Mouse (Mus musculus): ENCODE data around the gene Olfr1128. TPM values are rescaled to one million over a fixed set of nuclear protein-coding genes. Genes with fewer than 3 reads are reported as not detected.
"Not testable (repeated sequence)": the region's sequence is repeated elsewhere in the genome, so short reads cannot be mapped to it uniquely, and the experiment has no call there.

The Olfr1128 gene
- not detected in 2 replicates for polyA plus RNA-seq (2014; fragmentation: Nextera tagmentation; extraction: Ambion mirVana)

DNA sequence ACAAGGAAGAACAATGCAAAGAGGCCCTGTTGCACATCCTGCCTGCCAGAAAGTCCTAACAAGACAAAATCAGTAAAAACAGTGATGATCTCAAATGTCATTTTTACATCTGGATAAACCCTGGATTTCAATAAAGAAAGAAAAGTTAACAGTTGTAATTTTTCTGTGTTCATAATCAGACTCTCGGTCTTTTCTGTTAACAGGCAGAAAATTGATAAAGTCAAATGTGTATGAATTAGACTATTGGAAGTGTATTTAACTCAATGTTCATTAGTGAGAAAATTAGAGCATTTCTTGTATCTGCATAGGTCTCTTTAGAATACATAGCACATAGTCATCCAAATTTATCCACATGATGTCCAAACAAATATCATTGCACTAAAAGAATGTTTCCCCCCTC, at the start of gene Olfr1128:
Gene Olfr1128, minus strand, starts transcription at position 101 of the 400 bp plus-strand sequence.
- WGBS = 94% methylated on average over 1 of the region's 1 CpGs
- Histone ChIP-seq H3K9ac (ENCODE audit: low read length) (no peak within 1 kb of the TSS), H3K27ac (ENCODE audit: low read depth, low read length) (no peak within 1 kb of the TSS), H3K4me1 (ENCODE audit: control insufficient read depth, insufficient read depth, low read length) (no peaks in the 10 kb centered on the region), H3K9me3 (replicated peaks; ENCODE audit: control insufficient read depth, low read length) (no peaks in the 10 kb centered on the region), H3K4me3 (ENCODE audit: low read depth, low read length) (no peak within 1 kb of the TSS), H3K27me3 (replicated peaks; ENCODE audit: control insufficient read depth, insufficient read depth, low read length) (no peaks in the 10 kb centered on the region), H3K4me2 (ENCODE audit: low read length) (no peak within 1 kb of the TSS), H3K36me3 (ENCODE audit: control insufficient read depth, insufficient read depth, low read length) (no peaks in the 10 kb centered on the region)
- DNase-seq (ENCODE audit: low spot score) = no peak
- ATAC-seq = no peak

DNA sequence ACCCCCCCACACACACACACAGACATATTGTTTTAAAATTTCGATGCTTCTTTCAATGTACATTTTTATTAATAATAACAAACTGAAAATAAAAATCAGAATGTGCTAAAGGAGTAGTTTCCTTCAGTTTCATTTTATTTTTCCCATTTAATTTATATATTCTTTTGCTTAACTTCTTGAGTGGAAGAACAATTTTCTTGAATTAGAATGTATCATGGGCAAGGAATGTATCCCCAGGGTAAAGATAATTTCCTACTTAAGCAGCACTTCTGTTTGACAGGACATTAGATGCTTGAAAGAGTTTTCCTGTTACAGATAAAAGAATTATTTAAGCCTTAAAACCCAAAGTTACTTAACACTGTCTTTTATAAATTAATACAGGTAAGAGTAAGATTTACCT, 28.3 kb upstream of the Olfr1128 start, which contains the start of gene Olfr1129:
Gene Olfr1129, plus strand, starts transcription at position 301 of the 400 bp plus-strand sequence.
- H3K4me2 ChIP-seq (ENCODE audit: low read length); H3K36me3 ChIP-seq (ENCODE audit: control insufficient read depth, insufficient read depth, low read length); H3K9me3 ChIP-seq (replicated peaks; ENCODE audit: control insufficient read depth, low read length); DNase-seq (ENCODE audit: low spot score); H3K27me3 ChIP-seq (replicated peaks; ENCODE audit: control insufficient read depth, insufficient read depth, low read length); H3K4me3 ChIP-seq (ENCODE audit: low read depth, low read length); H3K9ac ChIP-seq (ENCODE audit: low read length); H3K27ac ChIP-seq (ENCODE audit: low read depth, low read length); ATAC-seq; H3K4me1 ChIP-seq (ENCODE audit: control insufficient read depth, insufficient read depth, low read length): not testable (repeated sequence)
- 82% methylated on average over 1 of the region's 1 CpGs for WGBS

DNA sequence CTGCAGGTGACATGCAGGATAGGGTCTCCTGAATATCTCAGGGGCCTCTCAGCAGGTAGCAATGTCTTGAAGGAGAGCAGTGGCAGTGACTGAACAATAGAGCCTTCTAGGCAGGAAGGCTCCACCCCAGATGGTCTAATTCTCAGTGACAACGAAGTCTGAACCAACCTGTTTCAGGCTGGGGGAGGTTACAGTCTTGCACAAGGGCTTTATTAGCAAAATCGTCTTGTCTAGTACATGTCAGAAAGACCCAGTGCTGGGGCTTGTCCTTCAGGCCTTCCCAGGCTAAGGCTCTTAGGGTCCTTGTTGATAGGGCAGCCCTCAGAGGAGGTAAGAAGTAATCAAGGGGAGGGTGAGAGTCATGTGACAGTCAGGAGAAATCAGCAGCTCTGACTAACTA, 10.5 kb downstream of the Olfr1128 start:
- H3K4me3 ChIP-seq (ENCODE audit: low read depth, low read length) = no peak overlapping the region
- DNase-seq (ENCODE audit: low spot score) = no peak
- H3K36me3 ChIP-seq (ENCODE audit: control insufficient read depth, insufficient read depth, low read length) = no peaks in the 10 kb centered on the region
- no peaks in the 10 kb centered on the region for H3K4me1 ChIP-seq (ENCODE audit: control insufficient read depth, insufficient read depth, low read length)
- no peak overlapping the region for H3K9ac ChIP-seq (ENCODE audit: low read length)
- H3K9me3 ChIP-seq (replicated peaks; ENCODE audit: control insufficient read depth, low read length) = no peaks in the 10 kb centered on the region
- no peak for ATAC-seq
- H3K27me3 ChIP-seq (replicated peaks; ENCODE audit: control insufficient read depth, insufficient read depth, low read length) = no peaks in the 10 kb centered on the region
- no peak overlapping the region for H3K27ac ChIP-seq (ENCODE audit: low read depth, low read length)
- H3K4me2 ChIP-seq (ENCODE audit: low read length) = no peak overlapping the region
- 55% methylated on average over 2 of the region's 2 CpGs for WGBS

DNA sequence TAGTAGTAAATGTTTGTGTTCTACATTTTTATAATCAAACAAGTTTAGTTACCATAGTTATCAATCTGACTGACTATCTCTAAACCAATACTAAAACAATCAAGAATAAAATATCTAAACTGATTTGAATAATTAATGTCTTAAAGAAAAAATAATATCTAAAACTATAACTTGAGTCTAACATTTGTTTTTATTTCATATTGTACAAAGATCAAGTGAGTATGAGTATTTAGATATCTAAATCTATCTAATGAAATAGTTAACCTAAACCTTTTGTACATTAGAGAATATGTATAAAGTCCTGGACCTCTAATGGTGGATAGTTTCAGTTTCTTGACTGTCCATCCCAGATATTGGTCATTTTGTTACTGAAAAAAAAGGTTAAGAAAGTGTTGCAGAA, 13.8 kb downstream of the Olfr1128 start, which contains the start of gene Olfr153:
Gene Olfr153, plus strand, starts transcription at position 301 of the 400 bp plus-strand sequence.
- no peak within 1 kb of the TSS for H3K9ac ChIP-seq (ENCODE audit: low read length)
- ATAC-seq = no peak
- no peaks in the 10 kb centered on the region for H3K27me3 ChIP-seq (replicated peaks; ENCODE audit: control insufficient read depth, insufficient read depth, low read length)
- H3K36me3 ChIP-seq (ENCODE audit: control insufficient read depth, insufficient read depth, low read length) = no peaks in the 10 kb centered on the region
- DNase-seq (ENCODE audit: low spot score) = no peak
- H3K4me3 ChIP-seq (ENCODE audit: low read depth, low read length) = no peak within 1 kb of the TSS
- H3K9me3 ChIP-seq (replicated peaks; ENCODE audit: control insufficient read depth, low read length) = no peaks in the 10 kb centered on the region
- no peak within 1 kb of the TSS for H3K4me2 ChIP-seq (ENCODE audit: low read length)
- no peak within 1 kb of the TSS for H3K27ac ChIP-seq (ENCODE audit: low read depth, low read length)
- H3K4me1 ChIP-seq (ENCODE audit: control insufficient read depth, insufficient read depth, low read length) = no peaks in the 10 kb centered on the region

DNA sequence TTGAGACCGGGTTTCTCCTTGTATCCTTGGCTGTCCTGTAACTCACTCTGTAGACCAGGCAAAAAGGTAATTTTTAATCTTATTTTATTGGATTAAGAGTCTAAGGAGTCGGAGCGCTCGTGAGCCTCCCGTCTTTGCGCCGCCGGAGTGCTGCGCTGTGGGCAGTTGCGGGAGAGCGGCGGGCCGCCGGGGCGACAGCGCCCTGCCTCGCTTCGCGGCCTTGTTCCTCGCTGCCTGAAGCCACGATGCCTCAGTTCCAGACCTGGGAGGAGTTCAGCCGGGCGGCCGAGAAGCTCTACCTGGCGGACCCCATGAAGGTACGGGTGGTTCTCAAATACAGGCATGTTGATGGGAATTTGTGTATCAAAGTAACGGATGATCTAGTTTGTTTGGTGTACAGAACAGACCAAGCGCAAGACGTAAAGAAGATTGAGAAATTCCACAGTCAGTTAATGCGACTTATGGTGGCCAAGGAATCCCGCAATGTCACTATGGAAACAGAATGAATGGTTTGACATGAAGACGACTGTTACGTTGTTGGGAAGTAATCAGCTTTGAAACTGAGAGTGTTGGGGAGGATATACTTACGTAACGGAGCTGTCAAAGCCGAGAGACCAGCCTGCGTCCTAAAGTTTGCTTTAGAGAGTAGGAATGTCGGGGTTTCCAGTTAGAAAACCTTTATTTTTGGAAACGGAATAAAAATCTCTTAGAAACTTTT, 19.3 kb downstream of the Olfr1128 start:
- H3K27me3 ChIP-seq (replicated peaks; ENCODE audit: control insufficient read depth, insufficient read depth, low read length); H3K27ac ChIP-seq (ENCODE audit: low read depth, low read length); H3K4me1 ChIP-seq (ENCODE audit: control insufficient read depth, insufficient read depth, low read length); H3K9me3 ChIP-seq (replicated peaks; ENCODE audit: control insufficient read depth, low read length); H3K36me3 ChIP-seq (ENCODE audit: control insufficient read depth, insufficient read depth, low read length); H3K9ac ChIP-seq (ENCODE audit: low read length): not testable (repeated sequence)
- ATAC-seq (peak; percentile 42), DNase-seq (ENCODE audit: low spot score) (peak; percentile 0)
- Histone ChIP-seq H3K4me2 (ENCODE audit: low read length) (peak overlapping the region; percentile 40), H3K4me3 (ENCODE audit: low read depth, low read length) (peak overlapping the region; percentile 15; the same call in 1 of the 2 replicates)
- WGBS = 35% methylated on average over 38 of the region's 39 CpGs

DNA sequence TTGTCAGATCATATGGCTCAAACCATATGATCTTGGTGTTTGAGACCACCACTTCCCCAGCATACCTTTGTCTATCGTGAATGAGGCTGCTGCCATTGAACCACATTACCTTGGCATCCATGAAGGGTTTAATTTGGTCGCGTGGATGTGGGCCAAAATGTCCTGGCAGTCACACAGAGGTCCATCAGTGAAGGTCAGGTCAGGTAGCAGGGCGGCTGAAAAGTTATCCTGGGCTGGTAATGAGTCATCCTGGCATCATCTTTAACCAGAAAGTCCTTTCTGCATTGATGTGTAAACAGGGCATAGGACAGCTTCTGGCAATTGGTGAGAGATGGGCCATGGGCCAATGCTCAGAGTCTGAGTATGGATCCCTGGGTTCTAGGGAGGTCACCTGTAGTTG, 24.7 kb downstream of the Olfr1128 start:
- H3K36me3 ChIP-seq (ENCODE audit: control insufficient read depth, insufficient read depth, low read length) = no peaks in the 10 kb centered on the region
- no peak overlapping the region for H3K9ac ChIP-seq (ENCODE audit: low read length)
- H3K4me1 ChIP-seq (ENCODE audit: control insufficient read depth, insufficient read depth, low read length) = no peaks in the 10 kb centered on the region
- DNase-seq (ENCODE audit: low spot score) (no peak), ATAC-seq (no peak)
- no peaks in the 10 kb centered on the region for H3K27me3 ChIP-seq (replicated peaks; ENCODE audit: control insufficient read depth, insufficient read depth, low read length)
- H3K27ac ChIP-seq (ENCODE audit: low read depth, low read length) = no peak overlapping the region
- 90% methylated on average over 4 of the region's 4 CpGs for WGBS
- no peaks in the 10 kb centered on the region for H3K9me3 ChIP-seq (replicated peaks; ENCODE audit: control insufficient read depth, low read length)
- H3K4me3 ChIP-seq (ENCODE audit: low read depth, low read length) = no peak overlapping the region
- no peak overlapping the region for H3K4me2 ChIP-seq (ENCODE audit: low read length)

DNA sequence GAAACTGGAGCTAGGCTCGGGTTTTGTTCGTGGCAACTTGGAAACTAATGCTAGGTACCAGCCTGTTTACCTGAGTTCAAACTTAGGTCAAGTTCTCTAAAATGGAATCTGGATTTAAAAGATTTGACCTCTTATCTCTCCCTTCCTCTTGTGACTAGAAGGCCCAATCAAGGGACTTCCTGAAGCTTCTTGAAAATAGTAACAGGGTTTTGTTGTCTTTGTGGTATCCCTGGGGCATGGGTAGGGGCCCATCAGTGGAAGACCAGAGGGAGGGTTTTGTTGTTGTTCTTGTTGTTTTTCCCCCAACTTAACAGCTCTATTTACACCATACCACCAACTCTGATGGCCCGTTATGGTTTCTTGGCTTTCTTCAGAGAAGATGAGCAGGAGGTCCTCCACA, 28.8 kb downstream of the Olfr1128 start:
- ATAC-seq (no peak), DNase-seq (ENCODE audit: low spot score) (no peak)
- Histone ChIP-seq H3K36me3 (ENCODE audit: control insufficient read depth, insufficient read depth, low read length) (no peaks in the 10 kb centered on the region), H3K9me3 (replicated peaks; ENCODE audit: control insufficient read depth, low read length) (no peaks in the 10 kb centered on the region), H3K27me3 (replicated peaks; ENCODE audit: control insufficient read depth, insufficient read depth, low read length) (no peaks in the 10 kb centered on the region), H3K4me2 (ENCODE audit: low read length) (no peak overlapping the region), H3K4me3 (ENCODE audit: low read depth, low read length) (no peak overlapping the region), H3K4me1 (ENCODE audit: control insufficient read depth, insufficient read depth, low read length) (no peaks in the 10 kb centered on the region), H3K9ac (ENCODE audit: low read length) (no peak overlapping the region), H3K27ac (ENCODE audit: low read depth, low read length) (no peak overlapping the region)
- WGBS = 81% methylated on average over 3 of the region's 3 CpGs

DNA sequence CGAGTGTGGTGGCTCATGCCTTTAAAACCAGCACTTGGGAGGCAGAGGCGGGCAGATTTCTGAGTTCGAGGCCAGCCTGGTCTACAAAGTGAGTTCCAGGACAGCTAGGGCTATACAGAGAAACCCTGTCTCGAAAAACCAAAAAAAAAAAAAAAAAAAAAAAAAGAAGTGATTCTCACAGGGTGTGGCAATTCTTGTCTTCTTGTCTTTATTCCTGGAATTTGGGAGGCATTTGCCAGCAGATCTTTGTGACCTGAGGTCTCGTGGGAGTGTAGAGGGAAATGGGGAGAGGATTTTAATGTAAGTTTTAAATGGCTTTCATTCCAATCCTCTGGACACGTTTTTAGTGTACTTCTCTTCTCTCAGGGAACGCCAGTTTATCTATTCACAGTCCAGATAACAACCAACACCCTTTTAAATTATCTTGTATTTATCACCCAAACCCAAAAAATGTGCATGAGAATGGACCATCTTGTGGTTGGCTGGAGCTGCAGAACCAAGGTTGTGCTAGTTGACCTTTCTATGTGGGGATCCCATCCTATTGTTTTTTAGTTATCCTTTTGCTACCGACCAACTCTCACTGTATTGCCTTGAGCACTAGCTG, 29.8 kb downstream of the Olfr1128 start:
- H3K9me3 ChIP-seq (replicated peaks; ENCODE audit: control insufficient read depth, low read length) = no peaks in the 10 kb centered on the region
- 87% methylated on average over 7 of the region's 8 CpGs for WGBS
- H3K27me3 ChIP-seq (replicated peaks; ENCODE audit: control insufficient read depth, insufficient read depth, low read length) = no peaks in the 10 kb centered on the region
- H3K9ac ChIP-seq (ENCODE audit: low read length) = no peak overlapping the region
- DNase-seq (ENCODE audit: low spot score) = no peak
- no peak overlapping the region for H3K27ac ChIP-seq (ENCODE audit: low read depth, low read length)
- H3K4me1 ChIP-seq (ENCODE audit: control insufficient read depth, insufficient read depth, low read length) = no peaks in the 10 kb centered on the region
- H3K36me3 ChIP-seq (ENCODE audit: control insufficient read depth, insufficient read depth, low read length) = no peaks in the 10 kb centered on the region
- H3K4me2 ChIP-seq (ENCODE audit: low read length) = no peak overlapping the region
- H3K4me3 ChIP-seq (ENCODE audit: low read depth, low read length) = no peak overlapping the region
- no peak for ATAC-seq

DNA sequence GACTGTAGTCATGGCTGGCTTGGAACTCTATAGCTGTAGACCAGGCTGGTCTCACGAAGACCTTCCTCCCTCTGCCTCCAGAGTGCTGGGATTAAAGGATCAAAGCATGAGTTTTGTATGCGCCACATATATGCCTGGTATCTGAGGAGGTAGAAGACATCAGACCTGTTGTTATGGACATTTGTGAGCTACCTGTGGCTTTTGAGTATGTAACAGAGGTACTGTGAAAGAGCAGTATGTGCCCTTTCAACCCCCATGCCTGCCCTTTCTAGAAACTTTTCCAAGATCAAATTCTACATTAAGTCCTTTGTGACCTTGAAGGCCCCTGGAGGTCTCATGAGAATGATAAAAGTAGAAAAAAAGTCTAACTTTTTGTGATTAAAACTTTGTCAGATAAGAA, 30.3 kb downstream of the Olfr1128 start:
- H3K4me2 ChIP-seq (ENCODE audit: low read length) = no peak overlapping the region
- DNase-seq (ENCODE audit: low spot score) (no peak), ATAC-seq (no peak)
- no peaks in the 10 kb centered on the region for H3K9me3 ChIP-seq (replicated peaks; ENCODE audit: control insufficient read depth, low read length)
- no peak overlapping the region for H3K9ac ChIP-seq (ENCODE audit: low read length)
- H3K27me3 ChIP-seq (replicated peaks; ENCODE audit: control insufficient read depth, insufficient read depth, low read length) = no peaks in the 10 kb centered on the region
- 90% methylated on average over 2 of the region's 2 CpGs for WGBS
- no peak overlapping the region for H3K4me3 ChIP-seq (ENCODE audit: low read depth, low read length)
- H3K36me3 ChIP-seq (ENCODE audit: control insufficient read depth, insufficient read depth, low read length) = no peaks in the 10 kb centered on the region
- H3K4me1 ChIP-seq (ENCODE audit: control insufficient read depth, insufficient read depth, low read length) = no peaks in the 10 kb centered on the region
- no peak overlapping the region for H3K27ac ChIP-seq (ENCODE audit: low read depth, low read length)
